Mouse (Mus musculus): ENCODE measurements around the gene Spns3. TPM values are rescaled to one million over a fixed set of nuclear protein-coding genes. Genes with fewer than 3 reads are reported as not detected.

The Spns3 gene
- total and polyA plus RNA-seq, 2 experiments from 2014 or later = 0.22 TPM; not detected in 1

DNA sequence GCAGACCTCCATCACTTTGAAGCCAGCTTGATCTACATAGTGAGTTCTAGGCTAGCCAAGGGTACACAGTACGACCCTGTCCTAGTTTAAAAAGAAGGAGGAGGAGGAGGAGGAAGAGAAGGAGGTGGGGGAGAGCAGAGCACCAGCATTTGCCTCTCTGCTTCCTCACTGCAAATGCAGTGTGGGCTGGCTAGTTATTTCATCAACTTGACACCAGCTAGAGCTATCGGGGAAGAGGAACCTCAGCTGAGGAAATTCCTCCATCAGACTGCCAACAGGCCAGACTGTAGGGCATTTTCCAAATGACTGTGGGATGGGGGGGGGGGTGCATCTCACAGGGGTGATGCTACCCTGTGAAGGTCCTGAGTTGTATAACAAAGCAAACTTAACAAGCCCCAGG, 31.9 kb downstream of the Spns3 start:
- Histone ChIP-seq H3K27me3 (ENCODE audit: insufficient read depth, low read length) (no peaks in the 10 kb centered on the region), H3K9ac (replicated peaks; ENCODE audit: low read length, poor library complexity, severe bottlenecking) (no peak overlapping the region), H3K4me2 (ENCODE audit: low read depth, low read length, poor library complexity, severe bottlenecking) (no peak overlapping the region), H3K27ac (ENCODE audit: low read depth, low read length) (no peak overlapping the region), H3K4me1 (ENCODE audit: insufficient read depth, low read length) (no peaks in the 10 kb centered on the region), H3K36me3 (ENCODE audit: insufficient read depth, low read length) (no peaks in the 10 kb centered on the region), H3K9me3 (ENCODE audit: low read length) (no peaks in the 10 kb centered on the region), H3K4me3 (ENCODE audit: low read depth, low read length) (no peak overlapping the region)
- TF ChIP-seq CTCF (IDR thresholded peaks at IDR 0.05) = no peak
- 76% methylated on average over 2 of the region's 2 CpGs for WGBS
- DNase-seq (ENCODE audit: low spot score) = no peak
- ATAC-seq (ENCODE audit: low FRiP score) = no peak

DNA sequence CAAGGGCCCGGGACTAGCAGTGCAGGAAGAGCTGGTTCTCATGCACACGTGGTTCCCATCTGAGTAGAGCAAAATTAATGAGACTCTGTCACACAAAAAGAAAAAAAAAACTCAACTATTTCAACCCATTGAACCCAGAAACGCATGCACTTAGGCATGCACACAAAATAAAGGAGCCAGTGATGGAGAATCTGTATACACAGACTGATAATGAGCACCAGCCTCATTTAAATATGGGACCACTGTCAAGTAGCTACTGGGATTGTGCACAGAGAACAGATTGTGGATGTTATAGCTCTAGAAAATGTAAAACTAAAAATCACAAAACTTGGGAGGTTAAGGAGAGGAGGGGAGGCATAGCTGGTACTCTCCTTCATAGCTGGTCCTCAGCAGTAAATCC, 35.3 kb downstream of the Spns3 start:
- no peaks in the 10 kb centered on the region for H3K27me3 ChIP-seq (ENCODE audit: insufficient read depth, low read length)
- ATAC-seq (ENCODE audit: low FRiP score) (no peak), DNase-seq (ENCODE audit: low spot score) (no peak)
- no peaks in the 10 kb centered on the region for H3K9me3 ChIP-seq (ENCODE audit: low read length)
- no peaks in the 10 kb centered on the region for H3K4me1 ChIP-seq (ENCODE audit: insufficient read depth, low read length)
- no peaks in the 10 kb centered on the region for H3K36me3 ChIP-seq (ENCODE audit: insufficient read depth, low read length)
- no peak for TF ChIP-seq CTCF (IDR thresholded peaks at IDR 0.05)
- no peak overlapping the region for H3K4me2 ChIP-seq (ENCODE audit: low read depth, low read length, poor library complexity, severe bottlenecking)
- no peak overlapping the region for H3K9ac ChIP-seq (replicated peaks; ENCODE audit: low read length, poor library complexity, severe bottlenecking)
- no peak overlapping the region for H3K27ac ChIP-seq (ENCODE audit: low read depth, low read length)
- 59% methylated on average over 3 of the region's 3 CpGs for WGBS
- no peak overlapping the region for H3K4me3 ChIP-seq (ENCODE audit: low read depth, low read length)

DNA sequence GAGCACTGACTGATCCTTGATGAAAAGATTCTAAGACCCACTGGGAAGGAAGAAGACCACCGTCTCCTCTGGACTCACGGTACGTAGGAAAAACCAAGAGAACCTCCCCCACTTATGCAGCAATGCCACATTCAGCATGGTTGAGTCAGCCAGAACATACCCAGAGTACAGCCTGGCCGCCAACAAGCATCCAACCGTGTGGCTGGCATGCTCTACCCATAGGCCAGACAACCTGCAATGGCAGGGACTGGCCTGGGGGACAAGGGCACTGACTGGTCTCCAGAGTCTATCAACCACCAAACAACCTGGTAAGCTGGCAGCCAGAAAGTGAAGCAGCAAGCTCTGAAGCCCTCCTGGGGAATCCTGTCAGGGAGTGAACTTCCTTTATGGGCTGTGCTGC, 41.7 kb downstream of the Spns3 start:
- Histone ChIP-seq H3K36me3 (ENCODE audit: insufficient read depth, low read length) (no peaks in the 10 kb centered on the region), H3K27me3 (ENCODE audit: insufficient read depth, low read length) (no peaks in the 10 kb centered on the region), H3K4me2 (ENCODE audit: low read depth, low read length, poor library complexity, severe bottlenecking) (no peak overlapping the region), H3K9me3 (ENCODE audit: low read length) (no peaks in the 10 kb centered on the region), H3K4me3 (ENCODE audit: low read depth, low read length) (no peak overlapping the region), H3K27ac (ENCODE audit: low read depth, low read length) (no peak overlapping the region), H3K9ac (replicated peaks; ENCODE audit: low read length, poor library complexity, severe bottlenecking) (no peak overlapping the region), H3K4me1 (ENCODE audit: insufficient read depth, low read length) (no peaks in the 10 kb centered on the region)
- WGBS = 92% methylated on average over 5 of the region's 5 CpGs
- no peak for TF ChIP-seq CTCF (IDR thresholded peaks at IDR 0.05)
- ATAC-seq (ENCODE audit: low FRiP score) = no peak
- no peak for DNase-seq (ENCODE audit: low spot score)

DNA sequence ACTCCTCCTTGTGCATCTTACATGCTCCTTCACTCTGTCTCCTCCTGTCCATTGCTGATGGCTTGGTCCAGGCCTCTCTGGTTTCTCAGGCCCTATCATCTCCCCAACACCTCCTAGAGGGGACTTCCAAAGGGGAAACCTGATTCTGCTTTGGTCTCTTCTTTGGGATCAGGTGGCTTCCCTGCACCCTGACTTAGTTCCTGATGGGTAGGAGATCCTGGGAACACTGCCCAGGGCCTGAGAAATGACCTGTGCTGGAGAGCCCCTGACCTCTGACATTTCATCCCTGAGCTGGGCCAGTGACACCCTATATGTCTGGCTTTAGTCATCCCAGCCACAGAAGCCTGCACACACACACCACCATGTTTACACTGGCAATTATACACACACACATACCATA, 42.7 kb downstream of the Spns3 start:
- H3K27ac ChIP-seq (ENCODE audit: low read depth, low read length) = no peak overlapping the region
- H3K27me3 ChIP-seq (ENCODE audit: insufficient read depth, low read length) = no peaks in the 10 kb centered on the region
- H3K4me3 ChIP-seq (ENCODE audit: low read depth, low read length) = no peak overlapping the region
- no peaks in the 10 kb centered on the region; the same call in 1 of the 2 replicates for H3K4me1 ChIP-seq (ENCODE audit: insufficient read depth, low read length)
- ATAC-seq (ENCODE audit: low FRiP score) (no peak), DNase-seq (ENCODE audit: low spot score) (no peak)
- no peak overlapping the region for H3K9ac ChIP-seq (replicated peaks; ENCODE audit: low read length, poor library complexity, severe bottlenecking)
- H3K36me3 ChIP-seq (ENCODE audit: insufficient read depth, low read length) = no peaks in the 10 kb centered on the region
- H3K9me3 ChIP-seq (ENCODE audit: low read length) = no peaks in the 10 kb centered on the region
- no peak for TF ChIP-seq CTCF (IDR thresholded peaks at IDR 0.05)
- H3K4me2 ChIP-seq (ENCODE audit: low read depth, low read length, poor library complexity, severe bottlenecking) = no peak overlapping the region

DNA sequence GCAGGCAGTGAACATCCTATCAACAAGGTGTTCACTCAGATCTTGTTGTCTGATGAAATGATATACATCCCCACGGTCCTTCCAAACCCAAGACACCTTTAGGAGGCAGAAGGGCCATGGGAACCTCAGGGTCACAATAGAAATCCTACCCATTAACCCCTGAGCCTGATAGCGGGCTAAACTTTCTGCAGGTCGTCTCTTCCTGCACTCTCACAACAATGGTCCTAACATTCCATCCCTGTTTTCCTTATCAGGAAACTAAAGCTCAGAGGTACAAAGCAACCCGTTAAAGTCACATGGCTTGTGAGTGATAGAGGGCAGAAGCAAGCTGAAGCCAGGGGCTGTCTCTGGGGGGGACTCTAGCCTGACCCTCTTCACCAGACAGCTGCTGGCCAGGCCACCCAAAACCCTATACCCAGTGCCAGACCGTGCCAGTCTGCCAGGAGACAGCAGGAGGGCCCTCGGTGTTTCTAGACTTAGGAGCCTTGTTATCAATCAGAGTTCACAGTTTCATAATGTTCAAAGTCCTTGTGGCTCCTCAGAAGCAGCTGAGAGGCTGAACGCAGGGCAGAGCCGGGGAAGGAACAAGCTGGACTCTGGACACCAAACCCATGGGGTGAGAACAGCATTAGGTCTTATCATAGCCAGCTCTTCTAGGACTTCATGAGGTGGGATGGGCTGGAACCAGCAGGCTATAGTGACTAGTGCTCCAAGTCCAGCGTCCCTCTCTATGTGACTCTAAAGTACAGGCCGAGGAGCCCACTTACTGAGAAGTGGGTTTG, 46.1 kb downstream of the Spns3 start:
- 77% methylated on average over 10 of the region's 10 CpGs for WGBS
- H3K4me1 ChIP-seq (ENCODE audit: insufficient read depth, low read length) = no peaks in the 10 kb centered on the region; the same call in 1 of the 2 replicates
- no peak overlapping the region for H3K9ac ChIP-seq (replicated peaks; ENCODE audit: low read length, poor library complexity, severe bottlenecking)
- H3K4me3 ChIP-seq (ENCODE audit: low read depth, low read length) = no peak overlapping the region
- DNase-seq (ENCODE audit: low spot score) (no peak), ATAC-seq (ENCODE audit: low FRiP score) (no peak)
- H3K27ac ChIP-seq (ENCODE audit: low read depth, low read length) = no peak overlapping the region
- H3K9me3 ChIP-seq (ENCODE audit: low read length) = no peaks in the 10 kb centered on the region
- TF ChIP-seq CTCF (IDR thresholded peaks at IDR 0.05) = no peak
- no peaks in the 10 kb centered on the region for H3K36me3 ChIP-seq (ENCODE audit: insufficient read depth, low read length)
- H3K4me2 ChIP-seq (ENCODE audit: low read depth, low read length, poor library complexity, severe bottlenecking) = no peak overlapping the region
- no peaks in the 10 kb centered on the region for H3K27me3 ChIP-seq (ENCODE audit: insufficient read depth, low read length)

DNA sequence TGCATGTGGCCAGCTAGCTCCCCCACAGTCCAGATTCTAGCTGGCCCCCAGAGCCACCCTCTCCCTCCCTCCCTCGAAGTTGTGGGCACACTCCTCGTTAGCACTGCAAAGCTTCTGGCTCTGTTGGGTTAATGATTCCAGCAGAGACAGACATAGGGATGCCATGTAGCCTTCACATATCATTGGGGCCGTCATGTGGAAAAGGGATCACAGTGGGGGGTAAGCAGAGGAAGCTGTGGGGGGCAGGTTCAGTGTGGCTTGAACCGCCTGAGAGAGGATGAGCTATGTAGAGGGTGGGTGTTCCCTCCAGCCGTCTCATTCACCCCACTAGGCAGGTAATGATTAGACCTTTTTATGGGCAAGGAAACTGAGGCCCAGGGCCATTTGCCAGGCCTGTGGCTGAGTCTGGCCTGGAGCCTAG, 46.8 kb downstream of the Spns3 start:
- Histone ChIP-seq H3K9ac (replicated peaks; ENCODE audit: low read length, poor library complexity, severe bottlenecking) (no peak overlapping the region), H3K27ac (ENCODE audit: low read depth, low read length) (no peak overlapping the region), H3K27me3 (ENCODE audit: insufficient read depth, low read length) (no peaks in the 10 kb centered on the region), H3K4me2 (ENCODE audit: low read depth, low read length, poor library complexity, severe bottlenecking) (no peak overlapping the region), H3K4me1 (ENCODE audit: insufficient read depth, low read length) (no peaks in the 10 kb centered on the region; the same call in 1 of the 2 replicates), H3K4me3 (ENCODE audit: low read depth, low read length) (no peak overlapping the region), H3K9me3 (ENCODE audit: low read length) (no peaks in the 10 kb centered on the region), H3K36me3 (ENCODE audit: insufficient read depth, low read length) (no peaks in the 10 kb centered on the region)
- WGBS = 25% methylated on average over 5 of the region's 5 CpGs
- ATAC-seq (ENCODE audit: low FRiP score) = no peak
- no peak for TF ChIP-seq CTCF (IDR thresholded peaks at IDR 0.05)
- DNase-seq (ENCODE audit: low spot score) = no peak

All from midbrain, postnatal 0 days (tissue).